Mouse (Mus musculus) bone marrow macrophage, adult 2 months (primary cell): ENCODE data around the gene Zfpl1.

Experiments used
- CTCF ChIP-seq: IDR thresholded peaks from 2 replicates; pipeline ENCODE4 v1.5.1; 2012; ENCODE audit warnings: low read depth, mild to moderate bottlenecking, low read length, moderate library complexity
- POLR2A ChIP-seq: IDR thresholded peaks from 2 replicates; pipeline ENCODE4 v1.6.1; 2012; ENCODE audit warnings: mild to moderate bottlenecking, low read depth, low read length, borderline replicate concordance

GRCm38 (mm10) chr19:6058966-6059365, 25.8 kb downstream of the Zfpl1 start:
- TF ChIP-seq POLR2A (no peak), CTCF (no peak)
